Mouse (Mus musculus): ENCODE data around the gene Tmem9. TPM values are rescaled to one million over a fixed set of nuclear protein-coding genes. Genes with fewer than 3 reads are reported as not detected.

The Tmem9 gene
- polyA plus RNA-seq, 1 experiment from 2014 or later: 57.4 TPM

DNA sequence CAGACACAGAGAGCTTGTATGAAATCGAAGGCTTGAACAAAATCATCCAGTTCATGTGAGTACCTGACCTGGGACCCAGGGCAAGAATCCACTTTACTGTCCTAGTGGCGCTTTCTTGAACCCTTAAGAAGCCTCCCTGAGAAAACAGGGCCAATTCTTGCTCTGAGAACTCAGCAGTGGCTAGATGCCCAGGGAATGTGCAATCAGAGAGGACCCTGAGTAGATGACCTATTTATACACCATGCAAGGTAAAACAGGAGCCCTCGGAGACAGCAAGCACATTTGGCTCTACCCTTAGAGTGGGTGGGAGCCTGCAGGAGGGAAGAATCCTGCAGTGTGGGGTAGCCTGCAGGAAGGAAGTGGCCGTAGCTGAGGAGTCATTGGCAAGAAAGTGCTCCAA lies 69.7 kb downstream of the Tmem9 start:
- no peak for TF ChIP-seq CTCF (IDR thresholded peaks at IDR 0.05; ENCODE audit: low read depth)
- TF ChIP-seq EP300 (IDR thresholded peaks at IDR 0.05; ENCODE audit: low read depth): no peak
- WGBS (ENCODE audit: insufficient replicate concordance): 47% methylated on average over 4 of the region's 4 CpGs
- Histone ChIP-seq H3K36me3 (replicated peaks; ENCODE audit: insufficient read depth, low read length) (no peaks in the 10 kb centered on the region), H3K4me2 (ENCODE audit: low read depth, low read length) (no peak overlapping the region), H3K27me3 (ENCODE audit: insufficient read depth, low read length) (no peaks in the 10 kb centered on the region), H3K4me1 (ENCODE audit: insufficient read depth) (no peaks in the 10 kb centered on the region), H3K27ac (ENCODE audit: low read depth) (no peak overlapping the region), H3K4me3 (ENCODE audit: low read depth, low read length) (no peak overlapping the region), H3K9me3 (ENCODE audit: low read length) (no peaks in the 10 kb centered on the region), H3K9ac (replicated peaks) (no peak overlapping the region)
- no peak for DNase-seq
- ATAC-seq: no peak

DNA sequence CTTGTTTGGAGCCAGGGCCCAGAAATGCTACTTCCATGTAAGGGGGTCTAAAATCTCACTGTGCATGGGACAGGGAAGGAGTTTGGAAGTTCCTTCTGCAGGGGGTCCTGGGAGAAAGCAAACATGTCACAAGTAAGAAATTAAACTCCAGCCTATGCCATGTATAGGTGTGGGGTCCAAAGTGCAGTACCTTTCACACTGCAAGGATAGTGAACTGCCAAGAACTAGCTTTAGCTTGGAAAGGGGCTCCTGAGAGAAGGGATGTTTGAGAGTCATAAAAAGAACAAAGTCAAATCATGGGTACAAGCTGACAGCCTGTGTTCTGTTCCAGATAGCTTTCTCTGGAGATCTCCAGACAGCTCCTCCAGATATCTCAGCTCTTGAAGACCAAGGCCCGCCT lies 73.2 kb downstream of the Tmem9 start:
- Histone ChIP-seq H3K9me3 (ENCODE audit: low read length) (no peaks in the 10 kb centered on the region), H3K9ac (replicated peaks) (no peak overlapping the region), H3K27ac (ENCODE audit: low read depth) (no peak overlapping the region), H3K27me3 (ENCODE audit: insufficient read depth, low read length) (no peaks in the 10 kb centered on the region), H3K4me2 (ENCODE audit: low read depth, low read length) (no peak overlapping the region), H3K4me1 (ENCODE audit: insufficient read depth) (no peaks in the 10 kb centered on the region), H3K36me3 (replicated peaks; ENCODE audit: insufficient read depth, low read length) (no peaks in the 10 kb centered on the region), H3K4me3 (ENCODE audit: low read depth, low read length) (no peak overlapping the region)
- no peak for DNase-seq
- WGBS (ENCODE audit: insufficient replicate concordance): 66% methylated on average over 1 of the region's 1 CpGs
- TF ChIP-seq EP300 (IDR thresholded peaks at IDR 0.05; ENCODE audit: low read depth) (no peak), CTCF (IDR thresholded peaks at IDR 0.05; ENCODE audit: low read depth) (no peak)
- ATAC-seq: no peak

Other genes starting within 250 kb of the Tmem9 start
- 4.0 and 4.9 TPM in 2 replicates for gene Phlda3, start 242.0 kb upstream of the Tmem9 start, polyA plus RNA-seq (2015; fragmentation: Nextera tagmentation; extraction: Ambion mirVana)
- 1.2 and 4.7 TPM in 2 replicates for gene Tnni1, start 228.7 kb upstream of the Tmem9 start, polyA plus RNA-seq (2015; fragmentation: Nextera tagmentation; extraction: Ambion mirVana)
- gene Lad1, start 189.6 kb upstream of the Tmem9 start, polyA plus RNA-seq (2015; fragmentation: Nextera tagmentation; extraction: Ambion mirVana): 0.42 and 0.77 TPM in 2 replicates
- gene Tnnt2, start 171.8 kb upstream of the Tmem9 start, polyA plus RNA-seq (2015; fragmentation: Nextera tagmentation; extraction: Ambion mirVana): 3.2 and 3.6 TPM in 2 replicates
- 0.05 TPM in 1 of 2 replicates, not detected in the other for gene Pkp1, start 88.9 kb upstream of the Tmem9 start, polyA plus RNA-seq (2015; fragmentation: Nextera tagmentation; extraction: Ambion mirVana)
- gene Igfn1, start 1.8 kb upstream of the Tmem9 start, polyA plus RNA-seq (2015; fragmentation: Nextera tagmentation; extraction: Ambion mirVana): not detected in 2 replicates
- gene Ascl5, start 42.7 kb downstream of the Tmem9 start, polyA plus RNA-seq (2015; fragmentation: Nextera tagmentation; extraction: Ambion mirVana): not detected in 2 replicates
- gene Cacna1s, start 44.6 kb downstream of the Tmem9 start, polyA plus RNA-seq (2015; fragmentation: Nextera tagmentation; extraction: Ambion mirVana): 0.37 TPM in 1 of 2 replicates, not detected in the other
- 0.91 and 1.1 TPM in 2 replicates for gene Kif21b, start 123.2 kb downstream of the Tmem9 start, polyA plus RNA-seq (2015; fragmentation: Nextera tagmentation; extraction: Ambion mirVana)
- gene Mroh3, start 204.7 kb downstream of the Tmem9 start, polyA plus RNA-seq (2015; fragmentation: Nextera tagmentation; extraction: Ambion mirVana): not detected in 2 replicates
- gene Inava, start 226.1 kb downstream of the Tmem9 start, polyA plus RNA-seq (2015; fragmentation: Nextera tagmentation; extraction: Ambion mirVana): 0.09 TPM in 2 replicates

Data from liver, postnatal 0 days (tissue).